Mouse (Mus musculus) small intestine, adult 2 months (tissue): ENCODE data around the gene Shmt2. TPM values are rescaled to one million over a fixed set of nuclear protein-coding genes. Genes with fewer than 3 reads are reported as not detected.

Experiments used
- H3K27ac ChIP-seq: fragments of 200-500 bp; 2 replicates; pipeline ENCODE4 v1.5.1; 2012; ENCODE audit warnings: low read depth, low read length, control low read depth, inconsistent platforms; ENCODE audit not compliant: insufficient read depth
- H3K27me3 ChIP-seq: fragments of 200-500 bp; 2 replicates; pipeline ENCODE4 v1.6.1; 2012; ENCODE audit warnings: mild to moderate bottlenecking, moderate library complexity, low read length, inconsistent platforms; ENCODE audit not compliant: control insufficient read depth, insufficient read depth
- H3K36me3 ChIP-seq: fragments of 200-500 bp; 2 replicates; pipeline ENCODE4 v1.6.1; 2012; ENCODE audit warnings: mild to moderate bottlenecking, low read length, control low read depth, inconsistent platforms; ENCODE audit not compliant: control insufficient read depth, insufficient read depth
- H3K4me1 ChIP-seq: fragments of 200-500 bp; 2 replicates; pipeline ENCODE4 v1.6.1; 2012; ENCODE audit warnings: low read length, inconsistent platforms, mixed read lengths; ENCODE audit not compliant: control insufficient read depth, insufficient read depth, insufficient read length
- H3K4me3 ChIP-seq: fragments of 200-500 bp; 2 replicates; pipeline ENCODE4 v1.5.1; 2012; ENCODE audit warnings: low read depth, mild to moderate bottlenecking, control low read depth, inconsistent platforms, low read length, moderate library complexity
- CTCF ChIP-seq: fragments of 200-500 bp; IDR thresholded peaks from 2 replicates; pipeline ENCODE4 v1.5.1; 2012; ENCODE audit warnings: low read depth, mild to moderate bottlenecking, control low read depth, inconsistent platforms, low read length, moderate library complexity, mixed read lengths; ENCODE audit not compliant: insufficient replicate concordance, insufficient read length; ENCODE audit errors: extremely low read depth
- POLR2A ChIP-seq: fragments of 200-500 bp; IDR thresholded peaks from 2 replicates; pipeline ENCODE4 v1.6.1; 2012; ENCODE audit warnings: low read depth, mild to moderate bottlenecking, control low read depth, inconsistent platforms, low read length, moderate library complexity
- WGBS: fragments of 180-500 bp; shearing (Covaris S2); methylation state at CpG from one replicate; pipeline ENCODE4 v1.1.7; 2018; 5-methylcytosine and 5-hydroxymethylcytosine counted together
- polyA plus RNA-seq: library from polyadenylated mRNA; depleted of rRNA; stranded (reverse); fragments of >200 nt; gene quantifications from 2 replicates; pipeline ENCODE4 v1.2.3, GENCODE M21; 2012; rRNA removed

The Shmt2 gene
- polyA plus RNA-seq, 1 experiment = 49.6 TPM

GRCm38 (mm10) chr10:127472722-127473121, 49.5 kb downstream of the Shmt2 start:
- H3K36me3 ChIP-seq = peaks cover 29% of the 10 kb centered on the region
- WGBS = 90% methylated on average over 9 of the region's 9 CpGs
- H3K27me3 ChIP-seq = no peaks in the 10 kb centered on the region
- no peak overlapping the region for H3K4me3 ChIP-seq
- no peak overlapping the region for H3K27ac ChIP-seq
- H3K4me1 ChIP-seq = no peaks in the 10 kb centered on the region
- TF ChIP-seq POLR2A (no peak), CTCF (no peak)

- TF ChIP-seq CTCF (no peak), POLR2A (no peak)
- WGBS = 73% methylated on average over 15 of the region's 15 CpGs
- no peak overlapping the region for H3K4me3 ChIP-seq
- H3K27me3 ChIP-seq = no peaks in the 10 kb centered on the region
- peaks cover 24% of the 10 kb centered on the region for H3K36me3 ChIP-seq
- no peaks in the 10 kb centered on the region for H3K4me1 ChIP-seq
- H3K27ac ChIP-seq = no peak overlapping the region
Observed at GRCm38 (mm10) chr10:127471281-127471988, 50.8 kb downstream of the Shmt2 start.

Other genes with a start within 250 kb of the Shmt2 start
- 39.3 and 76.2 TPM in 2 replicates for gene Mbd6, start 233.4 kb downstream of the Shmt2 start, polyA plus RNA-seq
- gene Mars, start 210.7 kb downstream of the Shmt2 start, polyA plus RNA-seq = 24.0 and 30.7 TPM in 2 replicates
- 7.1 and 11.2 TPM in 2 replicates for gene Arhgap9, start 200.5 kb downstream of the Shmt2 start, polyA plus RNA-seq
- 5.5 and 10.4 TPM in 2 replicates for gene Gli1, start 180.5 kb downstream of the Shmt2 start, polyA plus RNA-seq
- not detected in 2 replicates for gene Inhbe, start 168.0 kb downstream of the Shmt2 start, polyA plus RNA-seq
- gene Inhbc, start 152.0 kb downstream of the Shmt2 start, polyA plus RNA-seq = 0.09 TPM in 1 of 2 replicates, not detected in the other
- 42.6 and 103 TPM in 2 replicates for gene R3hdm2, start 142.1 kb downstream of the Shmt2 start, polyA plus RNA-seq
- gene Stac3, start 20.8 kb downstream of the Shmt2 start, polyA plus RNA-seq = 0.30 and 0.51 TPM in 2 replicates
- 3.8 and 5.6 TPM in 2 replicates for gene Ndufa4l2, start 7.5 kb downstream of the Shmt2 start, polyA plus RNA-seq
- gene Nxph4, start 12.1 kb upstream of the Shmt2 start, polyA plus RNA-seq = 0.32 and 0.41 TPM in 2 replicates
- 82.4 and 200 TPM in 2 replicates for gene Lrp1, start 98.7 kb upstream of the Shmt2 start, polyA plus RNA-seq
- gene Stat6, start 120.5 kb upstream of the Shmt2 start, polyA plus RNA-seq = 45.7 and 101 TPM in 2 replicates
- 0.67 and 2.5 TPM in 2 replicates for gene Nemp1, start 144.5 kb upstream of the Shmt2 start, polyA plus RNA-seq
- 9.4 and 31.8 TPM in 2 replicates for gene Nab2, start 146.1 kb upstream of the Shmt2 start, polyA plus RNA-seq
- 166 and 688 TPM in 2 replicates for gene Myo1a, start 182.7 kb upstream of the Shmt2 start, polyA plus RNA-seq
- 0.27 TPM in 1 of 2 replicates, not detected in the other for gene Tac2, start 202.0 kb upstream of the Shmt2 start, polyA plus RNA-seq
- 2.9 and 6.7 TPM in 2 replicates for gene Zbtb39, start 217.1 kb upstream of the Shmt2 start, polyA plus RNA-seq
- 0.70 and 2.3 TPM in 2 replicates for gene Gpr182, start 229.3 kb upstream of the Shmt2 start, polyA plus RNA-seq
- not detected in 2 replicates for gene Rdh1, start 237.3 kb upstream of the Shmt2 start, polyA plus RNA-seq
- not detected in 2 replicates for gene Rdh16f1, start 237.3 kb upstream of the Shmt2 start, polyA plus RNA-seq